Mouse (Mus musculus): ENCODE data around the gene Acp4.
"Not testable (repeated sequence)": the region's sequence is repeated elsewhere in the genome, so short reads cannot be mapped to it uniquely, and the experiment has no call there.

The Acp4 gene

GRCm38 (mm10) chr7:44257278-44257677 is at the start of gene Acp4:
TSS of gene Acp4 (minus strand) at chr7:44257378.
- no peak for DNase-seq (ENCODE audit: inconsistent ontology term)

GRCm38 (mm10) chr7:44306516-44307240 is 49.5 kb upstream of the Acp4 start, which contains the start of gene Clec11a:
TSS of gene Clec11a (minus strand) at chr7:44306902.
- DNase-seq (ENCODE audit: inconsistent ontology term): no peak

- DNase-seq (ENCODE audit: inconsistent ontology term): no peak
These were observed 48.5 kb upstream of the Acp4 start for GRCm38 (mm10) chr7:44305686-44306085.

- DNase-seq (ENCODE audit: inconsistent ontology term): peak; percentile 100
These were observed 47.8 kb upstream of the Acp4 start for GRCm38 (mm10) chr7:44304775-44305641.

- no peak for DNase-seq (ENCODE audit: inconsistent ontology term)
These were observed 47.2 kb upstream of the Acp4 start for GRCm38 (mm10) chr7:44304463-44304774.

GRCm38 (mm10) chr7:44303346-44304340 is 46.5 kb upstream of the Acp4 start:
- DNase-seq (ENCODE audit: inconsistent ontology term): no peak

GRCm38 (mm10) chr7:44297501-44297900 is 40.3 kb upstream of the Acp4 start:
- DNase-seq (ENCODE audit: inconsistent ontology term): not testable (repeated sequence)

GRCm38 (mm10) chr7:44291418-44291817 is 34.2 kb upstream of the Acp4 start:
- no peak for DNase-seq (ENCODE audit: inconsistent ontology term)

- no peak for DNase-seq (ENCODE audit: inconsistent ontology term)
These were observed 33.8 kb upstream of the Acp4 start for GRCm38 (mm10) chr7:44290986-44291385.

GRCm38 (mm10) chr7:44287760-44288159 is 30.6 kb upstream of the Acp4 start:
- no peak for DNase-seq (ENCODE audit: inconsistent ontology term)

GRCm38 (mm10) chr7:44281586-44281985 is 24.4 kb upstream of the Acp4 start:
- no peak for DNase-seq (ENCODE audit: inconsistent ontology term)

GRCm38 (mm10) chr7:44280959-44281358 is 23.8 kb upstream of the Acp4 start:
- no peak for DNase-seq (ENCODE audit: inconsistent ontology term)

- no peak for DNase-seq (ENCODE audit: inconsistent ontology term)
These were observed 20.1 kb upstream of the Acp4 start for GRCm38 (mm10) chr7:44277250-44277622.

GRCm38 (mm10) chr7:44276461-44277249 is 19.5 kb upstream of the Acp4 start:
- DNase-seq (ENCODE audit: inconsistent ontology term): no peak

GRCm38 (mm10) chr7:44275546-44275945 is 18.4 kb upstream of the Acp4 start:
- DNase-seq (ENCODE audit: inconsistent ontology term): no peak

GRCm38 (mm10) chr7:44274096-44274495 is 16.9 kb upstream of the Acp4 start:
- DNase-seq (ENCODE audit: inconsistent ontology term): no peak

GRCm38 (mm10) chr7:44273446-44273845 is 16.3 kb upstream of the Acp4 start:
- DNase-seq (ENCODE audit: inconsistent ontology term): no peak

- DNase-seq (ENCODE audit: inconsistent ontology term): no peak
These were observed 15.4 kb upstream of the Acp4 start for GRCm38 (mm10) chr7:44272546-44272945.

GRCm38 (mm10) chr7:44271309-44271708 is 14.1 kb upstream of the Acp4 start:
- no peak for DNase-seq (ENCODE audit: inconsistent ontology term)

- DNase-seq (ENCODE audit: inconsistent ontology term): no peak
These were observed 12.2 kb upstream of the Acp4 start for GRCm38 (mm10) chr7:44269397-44269796.

- DNase-seq (ENCODE audit: inconsistent ontology term): no peak
These were observed 10.9 kb upstream of the Acp4 start for GRCm38 (mm10) chr7:44268117-44268516.
